Mouse (Mus musculus) spleen, adult 2 months (tissue): ENCODE data around the gene Slc38a2. TPM values are rescaled to one million over a fixed set of nuclear protein-coding genes. Genes with fewer than 3 reads are reported as not detected.

ENCODE experiments used
- DNase-seq, 2 experiments: peaks; one replicate each; pipeline versions ENCODE4 v3.0.0 to v3.0.0-alpha.2; 2012 to 2021; ENCODE audit warnings: low spot score in 2 of 2, low read depth in 1 of 2
- H3K27ac ChIP-seq: fragments of 200-500 bp; 2 replicates; pipeline ENCODE4 v1.5.1; 2012; ENCODE audit warnings: low read length, inconsistent platforms; ENCODE audit not compliant: insufficient read depth
- H3K27me3 ChIP-seq: fragments of 200-500 bp; 2 replicates; pipeline ENCODE4 v1.6.1; 2012; ENCODE audit warnings: mild to moderate bottlenecking, moderate library complexity, low read length, inconsistent platforms; ENCODE audit not compliant: control insufficient read depth, insufficient read depth
- H3K36me3 ChIP-seq: fragments of 200-500 bp; 2 replicates; pipeline ENCODE4 v1.6.1; 2012; ENCODE audit warnings: mild to moderate bottlenecking, low read length, inconsistent platforms; ENCODE audit not compliant: control insufficient read depth, insufficient read depth
- H3K4me1 ChIP-seq: fragments of 200-500 bp; 2 replicates; pipeline ENCODE4 v1.6.1; 2011; ENCODE audit warnings: inconsistent platforms; ENCODE audit not compliant: control insufficient read depth, insufficient read depth, insufficient read length
- H3K4me3 ChIP-seq: fragments of 200-500 bp; 2 replicates; pipeline ENCODE4 v1.5.1; 2011; ENCODE audit warnings: mild to moderate bottlenecking, inconsistent platforms; ENCODE audit not compliant: insufficient read depth, insufficient read length; ENCODE audit errors: extremely low read depth
- CTCF ChIP-seq: fragments of 200-500 bp; IDR thresholded peaks from 2 replicates; pipeline ENCODE4 v1.5.1; 2011; ENCODE audit warnings: mild to moderate bottlenecking, inconsistent platforms; ENCODE audit not compliant: insufficient read depth, insufficient read length, insufficient replicate concordance; ENCODE audit errors: extremely low read depth
- POLR2A ChIP-seq: fragments of 200-500 bp; IDR thresholded peaks from 2 replicates; pipeline ENCODE4 v1.6.1; 2011; ENCODE audit warnings: low read depth, low read length, inconsistent platforms
- WGBS: fragments of 180-500 bp; shearing (Covaris S2); methylation state at CpG from one replicate; pipeline ENCODE4 v1.1.7; 2018; 5-methylcytosine and 5-hydroxymethylcytosine counted together
- polyA plus RNA-seq: library from polyadenylated mRNA; depleted of rRNA; stranded (reverse); fragments of >200 nt; gene quantifications from 2 replicates; pipeline ENCODE4 v1.2.3, GENCODE M21; 2012

Slc38a2 gene
- polyA plus RNA-seq, 1 experiment: 28.5 TPM

DNA sequence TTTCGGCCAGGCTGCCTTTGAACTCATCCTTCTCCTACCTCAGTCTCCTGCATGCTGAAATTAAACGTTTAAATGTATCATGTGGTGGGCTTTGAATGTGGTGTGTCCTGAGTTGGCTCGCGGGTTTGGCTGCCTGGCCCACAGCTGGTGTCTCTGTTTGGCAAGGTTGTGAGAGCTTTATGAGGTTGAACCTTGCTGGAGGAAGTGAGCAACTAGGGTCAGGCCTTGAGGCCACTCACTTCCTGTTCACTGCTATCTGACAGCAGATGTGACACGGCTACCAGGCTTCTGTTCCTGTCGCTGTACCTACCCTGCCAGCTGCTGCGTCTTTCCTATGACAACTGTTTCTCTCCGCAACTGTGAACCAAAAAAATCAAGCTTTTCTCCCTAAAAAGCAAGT is 44.8 kb downstream of the Slc38a2 start:
- H3K36me3 ChIP-seq: no peaks in the 10 kb centered on the region
- peak overlapping the region; percentile 83 for H3K27ac ChIP-seq
- H3K27me3 ChIP-seq: no peaks in the 10 kb centered on the region
- 7% methylated on average over 8 of the region's 8 CpGs for WGBS
- TF ChIP-seq CTCF (no peak), POLR2A (peak; percentile 66)
- H3K4me3 ChIP-seq: no peak overlapping the region
- DNase-seq: peak in 1 of 2 experiments; percentile 68
- H3K4me1 ChIP-seq: peaks cover 9% of the 10 kb centered on the region; the same call in 1 of the 2 replicates

DNA sequence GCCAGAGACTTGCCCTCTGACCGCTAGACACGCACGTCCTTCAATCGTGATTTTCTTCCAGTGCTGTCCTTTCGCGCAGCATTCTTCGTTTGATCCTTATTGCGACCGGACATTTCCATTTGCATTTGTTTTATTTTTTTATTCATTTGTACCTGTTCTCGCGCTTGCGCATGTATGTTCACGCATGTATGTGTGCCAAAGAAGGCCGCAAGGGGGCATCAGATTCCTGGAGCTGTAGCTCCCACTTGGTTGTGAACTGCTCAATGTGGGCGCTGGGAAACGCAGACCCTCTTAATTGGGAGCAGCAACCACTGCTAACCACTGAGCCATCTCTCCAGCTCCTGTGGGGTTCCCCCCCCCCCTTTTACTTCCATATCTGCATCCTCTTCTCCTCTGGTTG is 46.5 kb downstream of the Slc38a2 start:
- Histone ChIP-seq H3K4me1 (peaks cover 9% of the 10 kb centered on the region; the same call in 1 of the 2 replicates), H3K27me3 (no peaks in the 10 kb centered on the region), H3K27ac (no peak overlapping the region), H3K4me3 (no peak overlapping the region), H3K36me3 (no peaks in the 10 kb centered on the region)
- TF ChIP-seq POLR2A (no peak), CTCF (no peak)
- DNase-seq: no peak
- WGBS: 95% methylated on average over 16 of the region's 16 CpGs

DNA sequence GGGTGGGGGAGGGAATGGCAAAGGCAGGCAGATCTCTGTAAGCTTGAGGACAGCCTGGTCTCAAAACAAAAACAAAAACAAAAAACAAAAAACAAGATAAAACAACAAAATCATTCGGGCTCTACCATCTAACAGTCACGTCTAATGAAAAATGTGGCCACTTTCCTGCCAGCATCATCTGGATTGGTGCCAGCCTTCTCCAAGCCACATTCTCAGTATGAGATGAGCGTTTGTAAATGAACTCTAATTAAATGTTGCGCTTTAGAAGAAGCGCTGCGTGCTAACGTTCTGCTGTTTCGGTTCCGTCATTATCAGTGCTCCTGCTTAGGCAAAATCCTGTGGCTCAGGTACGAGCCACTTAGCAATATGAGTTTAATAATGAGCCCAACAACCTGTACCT is 47.0 kb downstream of the Slc38a2 start:
- H3K36me3 ChIP-seq: no peaks in the 10 kb centered on the region
- TF ChIP-seq CTCF: no peak
- TF ChIP-seq POLR2A: no peak
- H3K27me3 ChIP-seq: no peaks in the 10 kb centered on the region
- no peak for DNase-seq
- no peak overlapping the region for H3K27ac ChIP-seq
- H3K4me3 ChIP-seq: no peak overlapping the region
- 86% methylated on average over 10 of the region's 10 CpGs for WGBS
- H3K4me1 ChIP-seq: peaks cover 9% of the 10 kb centered on the region; the same call in 1 of the 2 replicates

DNA sequence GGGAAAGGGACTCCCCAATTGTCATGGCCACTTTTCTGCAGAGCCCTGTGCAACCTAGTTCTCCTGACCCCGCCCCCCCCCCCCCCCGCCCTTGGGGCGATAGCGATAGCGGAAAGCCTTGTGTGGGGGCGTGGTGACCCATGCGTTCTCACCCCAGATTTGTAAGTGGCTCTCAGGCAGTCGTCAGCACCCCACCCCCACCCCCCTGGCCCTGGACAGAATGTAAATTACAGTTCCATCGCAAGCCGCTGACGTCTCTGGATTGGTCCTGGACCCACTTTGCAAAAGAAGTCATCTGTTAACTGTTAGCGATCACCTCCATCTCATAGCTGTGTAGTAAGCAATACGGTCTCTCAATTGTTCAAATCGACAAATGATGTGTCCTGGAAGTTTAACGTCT is 52.2 kb downstream of the Slc38a2 start:
- H3K27ac ChIP-seq: no peak overlapping the region
- WGBS: 57% methylated on average over 15 of the region's 15 CpGs
- H3K4me3 ChIP-seq: no peak overlapping the region
- no peaks in the 10 kb centered on the region for H3K27me3 ChIP-seq
- no peaks in the 10 kb centered on the region for H3K4me1 ChIP-seq
- no peak for DNase-seq
- TF ChIP-seq CTCF (no peak), POLR2A (no peak)
- H3K36me3 ChIP-seq: no peaks in the 10 kb centered on the region

DNA sequence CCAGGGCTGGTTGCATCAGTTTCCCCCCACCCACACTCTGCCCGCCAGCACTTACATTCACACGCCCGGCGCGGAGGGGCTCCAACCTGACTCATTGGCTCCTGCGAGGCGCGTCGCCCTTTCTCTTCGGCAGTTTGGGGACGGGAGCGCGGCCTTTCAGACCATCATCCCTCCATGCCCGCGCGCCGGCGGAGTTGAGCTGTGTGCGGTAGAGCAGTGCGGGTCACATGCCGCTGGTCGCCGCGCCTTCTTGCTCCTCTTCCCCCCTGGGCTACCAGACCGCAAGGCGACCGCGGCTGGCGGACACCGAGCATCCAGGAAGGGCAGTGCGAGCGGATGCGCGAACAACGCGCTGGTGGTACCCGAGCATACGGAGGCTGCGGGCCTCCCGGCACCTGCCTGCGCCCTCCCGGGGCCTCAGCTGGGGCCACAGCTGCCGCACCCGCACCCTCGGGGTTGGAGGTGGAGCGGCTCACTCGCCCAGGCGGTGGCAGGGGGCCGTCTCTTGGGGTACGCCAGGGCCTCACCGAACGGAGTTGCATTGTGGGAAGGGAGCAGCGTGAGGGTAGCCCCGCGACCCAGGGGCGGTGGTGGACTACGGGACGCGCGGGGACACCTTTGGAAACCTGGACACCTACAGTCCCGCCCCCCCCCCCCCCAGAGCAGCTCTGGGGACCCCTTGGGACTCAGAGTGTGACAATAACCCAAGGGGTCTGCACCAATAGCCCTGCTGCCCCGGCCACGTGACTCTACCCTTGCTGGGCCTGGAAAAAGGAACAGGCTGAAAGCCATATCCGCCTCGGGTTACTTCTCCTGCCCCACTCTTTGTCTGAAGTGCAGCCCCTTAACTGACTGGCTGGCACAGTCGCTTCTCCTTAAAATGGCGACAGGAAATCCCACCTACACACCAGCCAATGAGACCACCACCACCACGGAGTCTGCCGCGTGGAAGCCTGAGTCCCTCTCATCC is 56.8 kb downstream of the Slc38a2 start, which contains the start of gene Slc38a1:
Slc38a1 (minus strand) TSS at position 478 of the 970 bp plus-strand sequence.
- Histone ChIP-seq H3K27ac (peak within 1 kb of the TSS; percentile 97), H3K36me3 (no peaks in the 10 kb centered on the region), H3K27me3 (no peaks in the 10 kb centered on the region), H3K4me3 (peak within 1 kb of the TSS; percentile 75), H3K4me1 (peaks cover 10% of the 10 kb centered on the region; the same call in 1 of the 2 replicates)
- WGBS: under 1% methylated on average over 67 of the region's 70 CpGs
- peak in 1 of 2 experiments; percentile 73 for DNase-seq
- TF ChIP-seq POLR2A: peak; percentile 63
- TF ChIP-seq CTCF: no peak

DNA sequence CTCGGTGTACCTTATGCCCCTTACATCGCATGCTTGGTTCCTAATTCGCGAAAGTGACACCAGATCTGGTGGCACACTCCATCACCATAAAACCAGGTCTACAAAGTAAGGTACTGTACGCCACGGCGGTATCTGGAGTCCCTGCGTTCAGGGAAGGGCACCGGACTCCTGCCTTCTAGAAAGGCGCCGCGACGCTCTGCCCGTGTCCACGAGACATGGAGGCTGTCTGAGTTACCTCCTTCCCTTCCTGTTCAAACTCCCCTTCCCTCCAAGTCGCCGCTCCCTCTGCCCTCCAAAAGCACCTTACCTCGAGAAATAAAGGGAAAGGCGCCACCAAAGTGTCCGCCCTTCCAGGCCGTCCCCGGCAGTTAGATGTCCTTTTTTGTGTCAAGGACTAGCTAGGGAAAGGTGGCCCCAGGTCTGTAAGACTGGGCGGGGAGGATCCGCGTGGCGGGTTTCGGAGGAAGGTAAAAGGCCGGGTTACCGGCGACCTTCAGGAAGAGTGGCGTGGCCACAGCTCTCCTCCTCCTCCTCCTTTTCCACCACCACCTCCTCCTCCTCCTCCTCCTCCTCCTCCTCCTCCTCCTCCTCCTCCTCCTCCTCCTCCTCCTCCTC is 57.6 kb downstream of the Slc38a2 start:
- whole genome bisulfite sequencing: under 1% methylated on average over 31 of the region's 31 CpGs
- Histone ChIP-seq H3K4me3 (peak overlapping the region; percentile 75), H3K4me1 (peaks cover 10% of the 10 kb centered on the region; the same call in 1 of the 2 replicates), H3K27me3 (no peaks in the 10 kb centered on the region), H3K27ac (peak overlapping the region; percentile 97), H3K36me3 (no peaks in the 10 kb centered on the region)
- peak in 1 of 2 experiments; percentile 30 for DNase-seq
- TF ChIP-seq CTCF (no peak), POLR2A (no peak; the same call in 1 of the 2 replicates)
